Mouse (Mus musculus) WW6 (cell line): ENCODE data around the gene Crybb1.

Experiments used
- DNase-seq: peaks from one replicate; pipeline ENCODE4 v3.0.0-alpha.2; 2013; ENCODE audit warnings: low read depth, low spot score

Gene Crybb1

DNA sequence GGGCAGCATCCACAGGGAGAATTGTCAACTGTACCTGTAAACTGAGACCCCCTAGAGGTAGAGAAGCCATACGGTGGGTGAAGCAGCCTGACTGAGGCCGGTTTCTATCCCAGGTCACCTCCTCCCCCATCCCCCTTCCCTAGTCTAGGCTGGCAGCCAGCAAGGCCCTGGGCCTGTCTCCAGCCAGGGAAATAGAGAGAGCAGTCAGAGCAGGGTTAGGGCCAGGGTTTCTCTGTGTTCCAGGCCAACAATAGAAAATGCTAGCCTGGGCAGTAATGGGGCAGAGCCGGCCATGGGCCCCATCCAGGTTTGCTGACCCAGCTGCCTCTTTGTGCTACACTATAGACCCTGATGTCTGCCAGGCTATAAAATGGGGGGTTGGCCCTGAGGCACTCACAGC, at the start of gene Crybb1:
TSS of gene Crybb1 (plus strand) at position 390 of the 400 bp plus-strand sequence.
- DNase-seq = no peak

DNA sequence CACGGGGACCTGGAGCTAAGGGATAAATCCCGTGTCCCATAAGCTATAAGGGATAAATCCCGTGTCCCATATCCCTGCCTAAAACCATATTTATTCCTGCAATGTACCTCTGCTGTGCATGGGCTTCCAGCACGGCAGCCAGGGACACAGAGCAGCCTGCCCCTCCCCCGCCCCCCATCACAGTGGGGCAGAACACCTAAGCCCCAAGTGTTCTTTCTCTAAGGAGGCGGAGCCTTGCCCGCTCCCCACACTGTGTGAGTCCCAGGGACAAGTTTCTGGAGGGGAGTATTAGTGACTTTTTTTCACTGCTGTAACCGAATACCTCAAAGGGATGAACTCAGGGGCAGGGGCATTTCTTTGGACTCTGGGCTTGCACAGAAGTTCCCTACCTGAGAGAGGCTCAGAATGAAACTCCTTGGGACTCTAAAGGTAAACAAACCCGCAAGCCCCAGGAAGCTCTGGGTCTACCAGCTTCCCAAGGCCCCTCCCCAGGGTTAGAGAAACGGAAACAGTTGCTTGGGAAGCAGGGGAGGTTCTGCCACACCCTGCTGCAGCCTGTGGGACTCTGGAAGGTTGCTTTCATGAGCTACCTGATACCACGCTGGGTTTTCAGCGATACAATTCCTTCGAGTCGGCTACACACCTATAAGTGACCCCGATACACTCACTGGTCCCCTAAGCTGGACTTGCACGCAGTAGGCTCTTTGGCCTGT, 48.9 kb upstream of the Crybb1 start:
- DNase-seq = no peak

DNA sequence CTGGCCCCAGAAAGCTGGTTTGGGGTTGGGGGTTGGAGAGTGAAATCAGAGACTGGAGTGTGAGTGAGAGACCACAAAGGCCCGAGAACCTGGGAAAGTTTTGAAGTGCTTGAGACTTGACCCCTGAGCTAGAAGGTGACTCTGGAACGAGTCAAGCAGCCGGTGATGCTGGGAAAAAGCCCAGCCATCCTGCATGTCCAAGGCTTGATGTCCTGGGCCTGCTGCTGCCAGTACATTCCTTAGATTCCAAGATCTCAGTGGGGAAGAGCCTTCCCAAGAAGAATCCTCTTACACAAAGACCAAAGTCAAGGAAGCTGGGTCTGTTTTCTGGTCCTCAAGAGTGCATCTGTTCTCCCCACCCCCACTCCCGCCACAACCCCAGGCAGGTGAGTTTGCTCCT, 47.3 kb upstream of the Crybb1 start:
- DNase-seq = no peak

DNA sequence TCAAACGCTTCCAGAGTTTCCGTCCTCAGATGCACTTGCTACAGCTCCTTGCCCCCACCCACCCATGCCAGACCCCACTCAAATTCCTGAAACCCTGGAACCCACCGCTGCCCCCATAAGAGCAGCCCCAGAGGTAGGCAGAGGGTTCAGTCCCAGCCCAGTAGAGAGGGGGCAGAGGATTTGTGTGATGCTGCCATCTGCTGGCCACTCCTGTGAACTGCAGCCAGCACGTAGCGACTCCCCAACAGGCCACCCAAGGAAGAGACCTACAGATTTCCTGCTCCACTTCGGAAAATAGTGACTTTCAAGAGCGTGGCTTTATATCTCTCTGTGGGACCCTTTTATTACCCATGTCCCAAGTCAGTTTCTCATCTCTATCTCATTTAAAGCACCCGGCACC, 45.5 kb upstream of the Crybb1 start:
- no peak for DNase-seq

DNA sequence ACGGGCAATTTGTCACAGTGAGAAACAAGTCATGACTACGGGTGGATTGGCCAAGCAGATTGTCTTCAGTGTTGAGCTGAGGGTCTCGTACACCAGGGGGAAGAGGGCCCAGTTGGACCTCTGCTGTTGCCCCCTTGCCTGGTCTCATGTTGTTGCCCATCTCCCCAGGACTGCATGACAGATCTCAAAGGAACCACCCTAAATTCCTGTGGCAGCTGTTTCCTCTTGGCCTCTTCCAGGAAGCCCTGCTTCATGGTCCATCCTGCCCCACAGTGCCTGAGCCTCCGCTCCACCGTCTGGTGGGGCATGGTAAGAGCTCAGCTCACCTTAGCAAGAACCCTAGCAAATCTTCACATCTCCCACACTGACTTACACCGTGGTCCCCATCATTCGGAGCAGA, 43.7 kb upstream of the Crybb1 start:
- no peak for DNase-seq

DNA sequence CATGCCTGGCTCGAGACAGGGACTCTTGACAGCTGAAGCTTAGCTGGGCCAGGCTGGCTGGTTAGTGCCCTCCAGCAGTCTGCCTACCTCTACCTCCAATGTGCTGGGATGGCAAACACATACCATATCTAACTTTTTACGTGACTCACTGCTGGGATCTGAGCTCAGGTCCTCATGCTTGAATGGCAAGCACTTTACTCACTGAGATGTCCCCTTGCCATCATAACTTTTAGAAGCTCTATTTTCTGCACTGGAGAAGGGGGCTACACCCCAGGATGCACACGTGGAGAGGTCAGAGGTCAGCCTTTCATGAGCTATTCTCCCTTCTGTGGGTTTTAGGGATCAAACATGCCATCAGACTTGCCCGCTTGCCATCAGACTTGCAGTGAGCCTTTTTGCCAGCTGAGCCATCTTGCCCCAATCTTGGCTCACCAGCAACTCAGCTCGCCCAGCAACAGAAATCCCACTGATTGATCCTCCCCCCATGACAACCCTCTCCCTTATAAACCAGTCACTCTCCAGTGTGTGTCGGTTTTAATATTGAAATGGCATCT, 42.8 kb upstream of the Crybb1 start:
- DNase-seq = no peak

DNA sequence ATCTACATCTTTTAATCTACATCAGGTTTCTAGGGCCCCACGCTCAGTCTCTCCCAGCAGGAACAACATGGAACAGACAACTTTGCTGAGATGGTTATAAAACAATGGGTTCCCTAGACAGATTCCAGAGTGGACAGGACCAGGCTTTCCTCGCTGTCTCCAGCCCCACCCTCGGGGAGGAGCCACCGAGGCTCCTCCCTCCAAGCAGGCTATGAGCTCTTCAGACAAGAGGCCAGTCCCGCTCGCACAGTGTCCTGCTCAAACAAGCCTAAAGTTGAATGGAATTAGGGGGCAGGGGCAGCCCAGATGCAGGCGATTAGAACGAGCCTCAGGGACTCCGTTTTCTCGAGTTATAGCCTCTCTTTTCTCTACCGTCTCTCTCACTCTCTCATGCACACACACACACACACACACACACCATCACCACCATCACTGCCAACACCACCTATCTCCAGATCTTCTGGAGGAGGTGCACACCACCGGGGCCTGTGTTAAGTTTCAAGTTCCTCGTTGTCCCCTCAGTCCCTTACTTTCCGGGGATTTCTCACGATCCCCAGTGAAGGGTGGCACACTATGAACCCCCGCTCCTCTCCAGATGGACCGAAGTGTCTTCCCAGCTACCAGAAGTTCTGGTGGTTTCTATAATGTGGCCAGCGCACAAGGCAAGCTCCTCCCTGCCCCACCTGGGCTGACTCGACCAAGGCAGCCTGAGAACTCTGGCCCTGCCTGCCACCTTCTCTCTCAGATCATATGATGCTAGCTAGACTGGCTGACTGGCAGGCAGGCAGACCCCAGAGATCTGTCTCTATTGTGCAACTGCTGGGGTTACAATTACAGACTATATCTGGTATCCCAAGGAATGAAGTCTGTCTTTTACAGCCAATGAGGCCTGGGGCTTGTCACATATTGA, 42.0 kb upstream of the Crybb1 start:
- DNase-seq = no peak

DNA sequence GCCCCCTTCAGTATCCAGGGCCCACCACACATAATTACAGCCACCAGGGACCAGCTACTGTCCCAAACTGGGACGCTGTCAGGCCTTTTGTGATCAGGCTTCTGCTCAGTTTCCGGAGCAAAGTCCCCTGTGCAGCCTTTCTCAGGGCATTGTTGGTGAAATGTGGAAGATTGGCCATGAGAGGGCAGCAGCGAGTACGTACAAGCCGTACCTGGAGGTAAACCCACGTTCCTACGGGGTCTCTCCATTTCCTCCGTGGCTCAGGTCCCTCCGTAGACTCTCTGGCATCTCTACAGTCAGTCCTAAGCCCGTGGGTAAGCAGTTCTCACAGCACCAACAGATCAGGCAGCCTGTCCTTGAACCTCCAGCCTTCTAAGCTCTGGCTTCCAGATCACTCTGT, 41.2 kb upstream of the Crybb1 start:
- no peak for DNase-seq

DNA sequence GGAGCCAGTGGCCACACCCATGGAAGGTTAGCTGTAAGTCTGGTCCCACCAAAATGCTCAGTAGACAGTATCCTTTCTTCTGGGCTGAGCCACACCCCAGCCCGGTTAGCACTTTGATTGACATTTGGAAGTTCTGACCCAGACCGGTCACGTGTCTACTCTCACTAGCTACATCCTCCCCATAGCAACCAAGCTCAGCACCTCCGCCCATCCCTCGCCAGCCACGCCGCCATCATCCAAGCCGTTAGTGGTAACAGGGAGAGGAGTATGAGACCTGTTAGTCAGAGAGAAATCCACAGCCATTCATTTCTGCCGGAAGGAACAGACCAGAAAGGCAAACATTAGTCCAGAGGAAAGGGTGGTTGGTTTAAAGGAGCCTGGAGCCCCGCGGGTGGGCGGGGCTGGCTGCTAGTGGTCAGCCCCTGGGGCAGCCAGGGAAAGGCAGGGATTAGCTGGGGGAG, 40.3 kb upstream of the Crybb1 start:
- DNase-seq = no peak

DNA sequence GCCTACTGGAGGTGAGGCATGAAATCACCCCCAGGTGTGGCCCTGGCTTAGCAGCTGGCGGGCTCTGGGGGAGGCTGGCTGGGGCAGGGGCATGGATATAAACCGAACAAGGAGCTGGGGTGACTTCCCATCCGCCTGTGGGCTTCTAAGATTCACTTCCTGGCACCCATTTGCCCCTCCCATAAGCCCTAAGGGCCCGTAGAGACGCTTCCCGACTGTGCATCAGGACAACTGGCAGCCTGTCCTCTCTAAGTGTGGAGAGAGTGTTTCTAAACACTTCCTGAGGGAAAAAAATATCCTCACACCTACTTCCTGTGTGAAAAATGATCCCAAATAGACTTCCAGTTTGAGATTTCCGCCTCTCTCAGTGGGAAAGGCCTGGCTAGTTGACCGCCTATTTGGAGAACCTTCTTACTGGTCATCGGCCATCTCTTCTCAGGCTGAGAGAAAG, 39.8 kb upstream of the Crybb1 start:
- DNase-seq = no peak

DNA sequence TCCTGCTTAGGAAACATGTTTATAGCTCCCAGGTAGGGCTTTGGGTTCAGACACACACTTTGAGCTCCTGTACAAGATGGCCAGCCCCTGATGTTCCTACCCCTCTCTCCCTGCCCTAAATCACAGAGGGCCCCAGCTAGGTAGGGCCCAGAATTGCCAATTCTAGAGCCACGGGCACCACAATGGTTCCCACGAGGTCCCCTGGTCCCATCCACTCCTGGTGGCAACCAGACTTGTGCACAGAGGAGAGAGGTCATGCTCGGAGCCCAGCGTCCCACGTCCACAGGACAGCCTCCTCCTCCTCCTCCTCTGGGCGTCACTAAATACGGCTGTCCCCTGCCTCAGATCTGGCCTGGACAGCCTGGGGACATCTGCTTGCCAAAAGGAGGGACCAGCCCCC, 39.3 kb upstream of the Crybb1 start:
- no peak for DNase-seq

DNA sequence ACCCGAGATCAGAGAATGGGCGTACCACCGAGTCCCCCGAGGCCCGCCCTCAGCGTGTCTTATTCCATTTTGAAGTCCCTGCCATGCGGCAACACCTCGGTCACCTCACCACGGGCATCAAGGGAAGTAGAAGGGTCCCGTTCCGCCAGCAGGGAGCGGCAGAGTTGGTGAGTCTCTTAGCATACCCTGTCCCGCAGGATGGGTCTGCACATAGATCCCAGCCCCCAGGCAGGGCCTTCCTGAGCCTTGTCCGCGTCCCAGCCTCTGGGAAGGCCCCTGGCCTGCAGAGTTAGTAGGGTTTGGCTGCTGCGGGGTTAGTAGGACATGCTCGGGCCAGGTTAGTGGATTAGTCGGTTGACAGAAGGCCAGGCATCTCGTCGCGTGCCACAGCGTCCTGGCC, 38.6 kb upstream of the Crybb1 start:
- no peak for DNase-seq

DNA sequence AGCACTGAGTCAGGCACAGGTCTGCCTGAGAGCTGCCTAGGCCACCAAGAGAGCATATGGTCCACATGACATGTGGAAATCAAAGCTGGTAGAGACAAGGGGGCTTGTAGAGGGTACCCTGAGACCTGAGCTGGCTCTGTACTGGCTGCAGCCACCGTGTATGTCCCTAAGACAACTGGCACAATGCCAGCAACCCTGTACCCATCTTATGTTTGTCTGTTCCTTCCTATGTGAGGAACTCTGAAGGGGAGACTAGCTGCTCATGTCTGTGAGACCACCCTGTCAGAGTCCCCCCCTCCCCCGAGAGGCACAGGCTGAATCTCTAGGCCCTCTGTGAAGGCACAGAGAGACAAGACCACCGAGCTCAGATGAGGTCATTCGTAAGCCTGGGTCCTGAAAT, 36.9 kb upstream of the Crybb1 start:
- DNase-seq = no peak

DNA sequence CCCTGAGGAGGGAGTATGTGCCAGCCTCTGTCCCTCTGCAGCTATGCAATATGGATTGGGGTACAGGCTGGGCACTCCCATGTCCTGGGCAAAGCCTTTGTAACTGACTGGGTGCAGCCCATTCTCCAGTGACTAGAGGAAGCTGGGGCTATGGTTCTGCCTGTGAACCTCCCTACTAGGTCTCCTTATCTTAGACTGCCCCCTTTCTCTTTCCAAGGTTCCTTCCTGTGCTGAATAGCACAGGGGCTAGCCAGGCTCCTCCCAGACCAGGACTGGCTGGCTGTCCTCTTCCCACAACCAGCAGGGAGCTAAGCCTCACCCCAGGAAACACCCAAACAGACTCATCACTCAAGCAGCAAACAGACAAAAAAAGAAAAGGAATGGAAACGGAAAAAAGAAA, 36.2 kb upstream of the Crybb1 start:
- DNase-seq = no peak

DNA sequence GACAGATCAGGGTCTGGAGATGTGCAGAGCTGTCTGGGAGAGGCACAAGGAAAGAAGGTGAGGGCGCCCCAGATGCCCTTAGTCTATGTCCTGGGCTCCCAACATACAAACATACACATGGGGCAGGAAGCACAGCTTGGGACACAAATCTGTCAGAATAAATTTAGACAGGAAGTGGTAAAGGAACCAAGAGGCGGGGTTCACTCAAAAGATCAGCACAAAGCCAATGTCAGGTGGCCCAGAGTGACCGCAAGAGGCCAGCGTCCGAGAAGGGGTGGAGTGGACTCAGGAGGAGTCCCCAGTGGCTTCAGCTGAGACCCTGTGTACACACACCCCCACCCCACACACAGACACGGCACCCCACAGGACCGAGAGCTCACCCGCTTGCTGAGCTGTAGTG, 35.4 kb upstream of the Crybb1 start:
- no peak for DNase-seq

DNA sequence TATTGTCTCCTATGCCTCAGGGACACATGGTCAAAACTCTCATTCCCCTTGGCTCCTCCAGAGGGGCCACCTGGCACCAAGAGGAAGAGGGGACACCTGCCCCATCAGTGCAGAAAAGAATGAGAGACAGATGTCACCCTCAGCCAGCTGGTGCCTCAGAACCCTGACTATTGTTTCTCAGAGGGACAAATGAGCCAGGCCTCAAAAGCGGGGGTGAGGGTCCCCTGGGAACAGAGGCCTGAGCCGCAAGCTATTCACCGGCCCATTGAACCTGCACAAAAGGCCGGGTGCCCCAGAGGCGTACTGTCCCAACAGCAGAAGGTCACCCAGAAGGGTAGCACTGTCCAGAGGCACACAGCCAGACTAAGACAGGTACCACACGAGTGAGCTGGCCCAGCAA, 30.0 kb upstream of the Crybb1 start:
- DNase-seq = no peak

DNA sequence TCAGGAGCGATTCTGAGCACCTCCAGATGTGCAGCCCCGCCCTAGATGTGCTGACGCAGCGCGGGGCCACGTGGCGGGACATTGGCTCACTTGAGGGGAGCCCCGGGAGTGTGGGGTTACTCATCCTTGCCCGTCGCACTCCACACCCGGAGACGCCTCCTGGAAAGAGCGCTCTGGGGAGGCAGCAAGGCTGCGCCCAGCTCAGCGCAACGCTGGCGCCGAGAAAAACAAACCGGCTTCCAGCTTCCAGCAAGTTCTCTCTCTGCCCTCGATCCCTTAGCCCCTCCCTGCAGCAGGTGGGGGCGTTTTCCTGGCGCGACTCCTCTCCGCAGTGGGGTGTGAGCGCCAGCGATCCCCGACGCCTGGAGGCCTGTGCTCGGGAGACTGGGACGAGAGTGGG, 28.3 kb upstream of the Crybb1 start:
- DNase-seq = no peak

DNA sequence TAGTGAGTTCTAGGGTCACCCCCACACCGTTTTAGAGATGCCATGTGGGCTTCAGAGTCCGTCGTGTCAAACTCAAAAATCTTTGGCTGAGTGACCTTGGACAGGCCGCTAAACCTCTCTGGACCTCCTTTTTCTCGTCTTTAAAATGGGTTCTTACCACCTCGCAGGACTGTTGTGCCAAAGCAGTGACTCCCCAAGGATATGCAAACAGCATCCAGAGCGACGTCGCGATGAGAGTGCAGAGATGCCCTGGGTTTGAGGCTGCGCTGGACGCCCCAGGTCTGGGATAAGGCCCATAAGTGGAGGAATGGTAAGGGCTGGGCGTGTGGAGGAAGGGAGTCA, 27.7 kb upstream of the Crybb1 start:
- DNase-seq = no peak

DNA sequence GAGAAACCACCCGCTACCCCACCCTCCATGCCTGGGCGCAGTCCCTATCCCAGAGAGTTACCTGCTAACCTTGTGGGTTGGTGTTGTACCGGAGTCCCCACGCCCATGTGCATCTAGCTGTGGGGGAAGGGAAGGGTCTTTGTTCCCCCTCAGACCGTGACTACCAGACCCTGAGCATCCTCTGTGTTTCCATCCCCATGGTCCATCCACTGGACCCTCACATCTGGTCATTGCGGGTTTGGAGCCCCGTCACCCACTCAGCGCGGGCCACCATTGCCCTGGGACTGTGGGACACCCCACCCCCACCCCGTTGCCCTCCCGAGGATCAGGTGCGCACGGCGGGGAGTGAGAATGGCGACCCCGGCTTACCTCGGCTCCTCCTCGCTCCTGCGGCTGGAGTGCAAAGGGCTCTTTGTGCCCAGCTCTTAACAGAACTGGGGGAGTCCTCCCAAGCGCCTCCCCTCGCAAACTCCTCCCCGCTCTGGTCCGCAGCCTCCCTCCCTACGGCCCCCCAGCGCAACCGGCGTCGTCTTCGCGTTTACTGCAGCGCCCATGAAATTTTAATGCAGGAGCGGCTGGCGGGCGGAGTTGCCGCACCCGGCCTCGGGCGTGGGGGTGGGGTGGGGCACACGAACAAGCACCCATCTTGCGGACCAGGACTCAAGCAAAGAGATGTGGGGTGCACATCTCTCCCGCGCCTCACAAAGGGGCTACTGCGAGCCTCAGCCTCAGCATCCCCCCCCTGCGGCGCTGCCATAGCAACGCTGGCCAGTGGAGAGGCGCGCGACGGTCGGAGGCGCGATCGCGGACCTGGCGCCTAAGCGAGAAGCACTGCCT, 27.2 kb upstream of the Crybb1 start:
- no peak for DNase-seq

DNA sequence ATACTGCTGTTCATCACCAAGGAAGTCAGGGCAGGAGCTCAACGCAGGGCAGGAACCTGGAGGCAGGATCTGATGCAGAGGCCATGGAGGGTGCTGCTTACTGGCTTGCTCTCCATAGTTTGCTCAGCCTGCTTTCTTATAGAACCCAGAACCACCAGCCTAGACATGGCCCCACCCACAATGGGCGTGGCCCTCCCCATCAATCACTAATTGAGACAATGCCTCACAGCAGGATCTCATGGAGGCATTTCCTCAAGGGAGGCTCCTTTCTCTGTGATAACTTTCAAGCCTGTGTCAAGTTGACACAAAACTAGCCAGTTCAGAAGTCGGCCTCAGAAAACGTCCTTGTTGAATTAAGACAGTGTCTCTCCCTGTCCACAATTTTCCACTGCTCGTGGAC, 19.8 kb upstream of the Crybb1 start:
- no peak for DNase-seq

DNA sequence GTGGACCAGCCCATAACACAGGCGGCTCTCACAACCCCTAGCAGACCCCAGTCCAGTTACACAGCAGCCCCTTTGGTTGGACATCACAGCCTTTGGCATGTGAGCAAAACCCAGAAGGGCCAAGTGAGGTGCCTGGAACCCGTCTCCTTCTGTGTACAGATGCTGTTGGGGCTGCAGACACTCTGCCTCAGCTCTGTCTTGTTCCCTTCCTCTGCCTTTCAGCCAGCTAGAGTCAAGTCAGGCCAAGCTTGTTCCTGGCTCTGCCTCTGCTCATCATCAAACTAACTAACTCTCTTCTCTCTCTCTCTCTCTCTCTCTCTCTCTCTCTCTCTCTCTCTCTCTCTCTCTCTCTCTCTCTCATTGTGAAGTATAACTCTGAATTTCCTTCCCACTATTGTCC, 19.0 kb upstream of the Crybb1 start:
- DNase-seq = no peak

DNA sequence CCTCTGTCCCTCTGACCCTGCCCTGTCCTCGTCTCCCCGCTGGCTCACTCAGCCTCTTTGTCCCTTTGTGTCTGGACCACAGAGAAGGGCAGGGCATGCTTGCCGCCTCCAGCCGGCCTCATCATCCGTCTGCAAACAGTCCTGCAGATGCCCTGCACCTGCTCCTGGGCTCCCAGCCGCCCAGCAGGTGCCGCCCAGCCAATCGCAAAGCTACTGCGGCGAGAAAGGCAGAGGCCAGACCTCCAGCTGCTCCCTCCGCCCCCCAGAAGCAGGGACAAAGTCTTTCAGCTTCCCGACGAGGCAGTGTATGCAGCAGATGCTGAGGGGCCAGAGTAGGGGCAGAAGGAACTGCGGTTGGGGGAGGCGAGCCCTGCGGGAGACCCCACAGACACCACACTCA, 18.2 kb upstream of the Crybb1 start:
- no peak for DNase-seq
